Mouse (Mus musculus): ENCODE measurements at regions not wholly inside any gene's neighbourhood (a gene's known extent, or its start where the extent isn't known, plus 50 kb on each side); places are given as distances from the start of the nearest gene placed in this dataset.
A peak's percentile ranks its signal among the peaks of the same experiment; 100 is the strongest.

GRCm38 (mm10) chr9:34143131-34143795, 342.4 kb upstream of the Kirrel3 start:
- ATAC-seq (ENCODE audit: low read depth): no peak
- H3K4me2 ChIP-seq (ENCODE audit: low read depth, low read length): no peak overlapping the region
- no peak overlapping the region for H3K9ac ChIP-seq (replicated peaks; ENCODE audit: low read depth, low read length)
- no peak overlapping the region for H3K27ac ChIP-seq (ENCODE audit: low read depth, low read length)
- no peaks in the 10 kb centered on the region for H3K9me3 ChIP-seq (ENCODE audit: control insufficient read depth, low read length)
- H3K27me3 ChIP-seq (ENCODE audit: control insufficient read depth, insufficient read depth, low read length): no peaks in the 10 kb centered on the region
- no peaks in the 10 kb centered on the region for H3K36me3 ChIP-seq (ENCODE audit: control insufficient read depth, insufficient read depth, low read length)
- no peak overlapping the region for H3K4me3 ChIP-seq (ENCODE audit: low read depth, low read length)
- WGBS: 74% methylated on average over 4 of the region's 4 CpGs
- no peaks in the 10 kb centered on the region for H3K4me1 ChIP-seq (ENCODE audit: control insufficient read depth, insufficient read depth, low read length)

GRCm38 (mm10) chr9:34155240-34156019, 330.3 kb upstream of the Kirrel3 start:
- peak; percentile 84 for ATAC-seq (ENCODE audit: low read depth)
- Histone ChIP-seq H3K4me1 (ENCODE audit: control insufficient read depth, insufficient read depth, low read length) (no peaks in the 10 kb centered on the region; the same call in 1 of the 2 replicates), H3K27ac (ENCODE audit: low read depth, low read length) (no peak overlapping the region; the same call in 1 of the 2 replicates), H3K9me3 (ENCODE audit: control insufficient read depth, low read length) (no peaks in the 10 kb centered on the region), H3K36me3 (ENCODE audit: control insufficient read depth, insufficient read depth, low read length) (no peaks in the 10 kb centered on the region), H3K4me3 (ENCODE audit: low read depth, low read length) (no peak overlapping the region), H3K27me3 (ENCODE audit: control insufficient read depth, insufficient read depth, low read length) (no peaks in the 10 kb centered on the region), H3K4me2 (ENCODE audit: low read depth, low read length) (no peak overlapping the region), H3K9ac (replicated peaks; ENCODE audit: low read depth, low read length) (no peak overlapping the region)
- WGBS: 49% methylated on average over 11 of the region's 11 CpGs

DNA sequence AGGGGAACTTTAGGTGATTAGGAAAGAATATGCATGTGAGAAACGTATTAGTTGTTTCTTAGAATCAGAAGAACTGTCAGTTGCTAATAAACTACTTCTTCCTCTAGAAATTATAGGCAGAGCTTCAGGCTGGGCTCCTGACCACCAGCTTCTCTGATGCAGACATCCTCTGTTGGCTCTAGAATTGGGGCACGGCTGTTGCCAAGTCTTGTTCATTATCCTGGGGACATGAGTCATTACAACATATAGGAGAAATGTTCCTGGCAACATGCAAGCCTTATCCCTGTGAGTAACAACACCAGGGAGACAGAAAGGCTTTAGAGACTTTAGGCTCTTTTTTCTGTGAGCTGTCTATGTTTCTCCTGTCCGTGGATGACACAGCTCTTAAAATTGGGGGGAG, 329.1 kb upstream of the Kirrel3 start:
- no peak overlapping the region for H3K4me2 ChIP-seq (ENCODE audit: low read depth, low read length)
- H3K4me3 ChIP-seq (ENCODE audit: low read depth, low read length): no peak overlapping the region
- H3K9ac ChIP-seq (replicated peaks; ENCODE audit: low read depth, low read length): no peak overlapping the region
- H3K27me3 ChIP-seq (ENCODE audit: control insufficient read depth, insufficient read depth, low read length): no peaks in the 10 kb centered on the region
- no peak overlapping the region for H3K27ac ChIP-seq (ENCODE audit: low read depth, low read length)
- H3K36me3 ChIP-seq (ENCODE audit: control insufficient read depth, insufficient read depth, low read length): no peaks in the 10 kb centered on the region
- no peaks in the 10 kb centered on the region; the same call in 1 of the 2 replicates for H3K4me1 ChIP-seq (ENCODE audit: control insufficient read depth, insufficient read depth, low read length)
- no peak for ATAC-seq (ENCODE audit: low read depth)
- 64% methylated on average over 3 of the region's 3 CpGs for WGBS
- no peaks in the 10 kb centered on the region for H3K9me3 ChIP-seq (ENCODE audit: control insufficient read depth, low read length)

- WGBS: 61% methylated on average over 3 of the region's 3 CpGs
- no peak overlapping the region for H3K27ac ChIP-seq (ENCODE audit: low read depth, low read length)
- H3K9me3 ChIP-seq (ENCODE audit: control insufficient read depth, low read length): no peaks in the 10 kb centered on the region
- no peaks in the 10 kb centered on the region for H3K36me3 ChIP-seq (ENCODE audit: control insufficient read depth, insufficient read depth, low read length)
- H3K4me1 ChIP-seq (ENCODE audit: control insufficient read depth, insufficient read depth, low read length): no peaks in the 10 kb centered on the region
- no peak overlapping the region for H3K4me2 ChIP-seq (ENCODE audit: low read depth, low read length)
- H3K4me3 ChIP-seq (ENCODE audit: low read depth, low read length): no peak overlapping the region
- H3K27me3 ChIP-seq (ENCODE audit: control insufficient read depth, insufficient read depth, low read length): no peaks in the 10 kb centered on the region
- no peak for ATAC-seq (ENCODE audit: low read depth)
- no peak overlapping the region for H3K9ac ChIP-seq (replicated peaks; ENCODE audit: low read depth, low read length)
Observed at GRCm38 (mm10) chr9:34161119-34161518, 324.6 kb upstream of the Kirrel3 start.

DNA sequence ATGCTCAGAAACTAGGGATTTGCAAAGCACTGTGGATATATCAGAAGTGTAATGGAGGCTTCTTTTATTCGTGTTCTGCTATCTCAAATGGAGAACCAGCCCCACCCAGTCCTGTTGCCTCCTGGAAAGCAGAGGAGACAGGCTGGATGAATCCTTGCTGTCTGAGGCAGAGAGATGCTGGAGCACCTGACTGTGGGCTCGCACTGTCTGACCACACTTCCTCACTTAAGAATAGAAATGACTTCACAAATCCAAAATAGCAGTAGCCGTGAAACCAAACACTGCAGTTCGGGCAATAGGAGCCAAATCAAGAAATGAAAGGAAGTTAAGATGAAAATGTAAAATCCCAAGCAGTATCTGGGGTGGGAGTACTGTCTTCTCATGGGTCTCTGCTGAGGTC, 299.4 kb upstream of the Kirrel3 start:
- no peak overlapping the region for H3K4me3 ChIP-seq (ENCODE audit: low read depth, low read length)

DNA sequence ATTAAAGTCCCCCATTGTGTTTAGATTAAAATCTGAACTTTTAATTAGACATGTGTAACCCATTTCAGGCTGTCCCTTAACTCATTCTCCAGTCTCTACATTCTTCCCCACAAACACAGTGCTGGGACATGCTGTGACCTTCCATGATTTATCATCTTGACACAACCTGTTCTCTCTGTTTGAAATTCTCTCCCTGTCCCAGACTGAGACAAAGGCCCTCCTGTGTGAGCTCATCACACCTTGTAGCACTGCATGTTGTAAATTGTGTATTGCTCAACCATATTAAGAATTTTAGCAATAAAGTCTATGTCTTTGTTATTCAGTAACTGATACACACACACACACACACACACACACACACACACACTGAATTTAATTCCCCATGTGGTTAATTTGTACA, 293.2 kb upstream of the Kirrel3 start:
- ATAC-seq (ENCODE audit: low read depth): no peak
- no peak overlapping the region for H3K4me3 ChIP-seq (ENCODE audit: low read depth, low read length)
- no peak overlapping the region for H3K4me2 ChIP-seq (ENCODE audit: low read depth, low read length)
- no peaks in the 10 kb centered on the region for H3K4me1 ChIP-seq (ENCODE audit: control insufficient read depth, insufficient read depth, low read length)
- no peak overlapping the region for H3K9ac ChIP-seq (replicated peaks; ENCODE audit: low read depth, low read length)
- no peaks in the 10 kb centered on the region for H3K9me3 ChIP-seq (ENCODE audit: control insufficient read depth, low read length)
- H3K27me3 ChIP-seq (ENCODE audit: control insufficient read depth, insufficient read depth, low read length): no peaks in the 10 kb centered on the region
- no peaks in the 10 kb centered on the region for H3K36me3 ChIP-seq (ENCODE audit: control insufficient read depth, insufficient read depth, low read length)
- no peak overlapping the region for H3K27ac ChIP-seq (ENCODE audit: low read depth, low read length)

More for the DNA sequence above, 299.4 kb upstream of the Kirrel3 start:
- H3K27me3 ChIP-seq (ENCODE audit: control insufficient read depth, insufficient read depth, low read length): no peaks in the 10 kb centered on the region
- H3K4me2 ChIP-seq (ENCODE audit: low read depth, low read length): no peak overlapping the region
- H3K9me3 ChIP-seq (ENCODE audit: control insufficient read depth, low read length): no peaks in the 10 kb centered on the region
- no peak for ATAC-seq (ENCODE audit: low read depth)
- H3K27ac ChIP-seq (ENCODE audit: low read depth, low read length): no peak overlapping the region
- no peaks in the 10 kb centered on the region for H3K36me3 ChIP-seq (ENCODE audit: control insufficient read depth, insufficient read depth, low read length)
- no peaks in the 10 kb centered on the region for H3K4me1 ChIP-seq (ENCODE audit: control insufficient read depth, insufficient read depth, low read length)
- no peak overlapping the region for H3K9ac ChIP-seq (replicated peaks; ENCODE audit: low read depth, low read length)
- 87% methylated on average over 4 of the region's 4 CpGs for WGBS

GRCm38 (mm10) chr9:34202122-34202941, 283.4 kb upstream of the Kirrel3 start:
- H3K9me3 ChIP-seq (ENCODE audit: control insufficient read depth, low read length): no peaks in the 10 kb centered on the region
- H3K27ac ChIP-seq (ENCODE audit: low read depth, low read length): peak overlapping the region; percentile 70; the same call in 1 of the 2 replicates
- H3K9ac ChIP-seq (replicated peaks; ENCODE audit: low read depth, low read length): no peak overlapping the region
- peaks cover 18% of the 10 kb centered on the region for H3K4me1 ChIP-seq (ENCODE audit: control insufficient read depth, insufficient read depth, low read length)
- H3K4me3 ChIP-seq (ENCODE audit: low read depth, low read length): no peak overlapping the region
- peak overlapping the region; percentile 30; the same call in 1 of the 2 replicates for H3K4me2 ChIP-seq (ENCODE audit: low read depth, low read length)
- 24% methylated on average over 13 of the region's 13 CpGs for WGBS
- peak; percentile 58 for ATAC-seq (ENCODE audit: low read depth)
- H3K36me3 ChIP-seq (ENCODE audit: control insufficient read depth, insufficient read depth, low read length): no peaks in the 10 kb centered on the region
- no peaks in the 10 kb centered on the region for H3K27me3 ChIP-seq (ENCODE audit: control insufficient read depth, insufficient read depth, low read length)

GRCm38 (mm10) chr9:34202942-34203551, 282.6 kb upstream of the Kirrel3 start:
- H3K9me3 ChIP-seq (ENCODE audit: control insufficient read depth, low read length): no peaks in the 10 kb centered on the region
- no peaks in the 10 kb centered on the region for H3K36me3 ChIP-seq (ENCODE audit: control insufficient read depth, insufficient read depth, low read length)
- peak overlapping the region; percentile 30; the same call in 1 of the 2 replicates for H3K4me2 ChIP-seq (ENCODE audit: low read depth, low read length)
- peak overlapping the region; percentile 70; the same call in 1 of the 2 replicates for H3K27ac ChIP-seq (ENCODE audit: low read depth, low read length)
- H3K4me3 ChIP-seq (ENCODE audit: low read depth, low read length): no peak overlapping the region
- 10% methylated on average over 11 of the region's 11 CpGs for WGBS
- peaks cover 18% of the 10 kb centered on the region for H3K4me1 ChIP-seq (ENCODE audit: control insufficient read depth, insufficient read depth, low read length)
- ATAC-seq (ENCODE audit: low read depth): peak; percentile 76
- H3K27me3 ChIP-seq (ENCODE audit: control insufficient read depth, insufficient read depth, low read length): no peaks in the 10 kb centered on the region
- H3K9ac ChIP-seq (replicated peaks; ENCODE audit: low read depth, low read length): no peak overlapping the region

Measured in neural tube, embryonic 14.5 days (tissue).